Mouse (Mus musculus) lung, embryonic 14.5 days (tissue): Measurements from ENCODE around the gene Ikzf3. TPM values are rescaled to one million over a fixed set of nuclear protein-coding genes. Genes with fewer than 3 reads are reported as not detected.

Experiments used
- ATAC-seq: fragments of 200-750 bp; cut with Nextera tagmentation; 2 replicates; pipeline ENCODE4 v1.8.0; 2017; ENCODE audit warnings: mild to moderate bottlenecking, moderate TSS enrichment, moderate library complexity; ENCODE audit not compliant: insufficient read depth
- DNase-seq: peaks from one replicate; pipeline ENCODE4 v3.0.0-alpha.2; 2015
- H3K27ac ChIP-seq: fragments of 300-500 bp; sonication (generic); 2 replicates; pipeline ENCODE4 v1.5.1; 2014; ENCODE audit warnings: low read depth, mild to moderate bottlenecking, moderate library complexity
- H3K27me3 ChIP-seq: fragments of 300-500 bp; sonication (generic); 2 replicates; pipeline ENCODE4 v1.6.1; 2014; ENCODE audit warnings: low read length, control low read depth; ENCODE audit not compliant: insufficient read depth
- H3K36me3 ChIP-seq: fragments of 300-500 bp; sonication (generic); 2 replicates; pipeline ENCODE4 v1.6.1; 2014; ENCODE audit warnings: control low read depth; ENCODE audit not compliant: insufficient read depth
- H3K4me1 ChIP-seq: fragments of 300-500 bp; sonication (generic); 2 replicates; pipeline ENCODE4 v1.6.1; 2014; ENCODE audit warnings: antibody characterized with exemption, control low read depth; ENCODE audit not compliant: insufficient read depth
- H3K4me2 ChIP-seq: fragments of 300-500 bp; sonication (generic); 2 replicates; pipeline ENCODE4 v1.6.1; 2014; ENCODE audit warnings: mild to moderate bottlenecking
- H3K4me3 ChIP-seq: fragments of 300-500 bp; sonication (generic); 2 replicates; pipeline ENCODE4 v1.5.1; 2014; ENCODE audit warnings: low read depth, low read length
- H3K9ac ChIP-seq: fragments of 300-500 bp; sonication (generic); 2 replicates; pipeline ENCODE4 v1.6.1; 2014
- H3K9me3 ChIP-seq: fragments of 300-500 bp; sonication (generic); 2 replicates; pipeline ENCODE4 v1.6.1; 2016; ENCODE audit warnings: low read depth, low read length, control low read depth
- CTCF ChIP-seq: IDR thresholded peaks from 2 replicates; pipeline ENCODE4 v1.5.1; 2016; ENCODE audit warnings: antibody characterized with exemption, low read depth
- WGBS: fragments of 180-500 bp; shearing (Covaris S2); extraction: QIAGEN DNeasy Blood & Tissue Kit; methylation state at CpG from one replicate; pipeline ENCODE4 v1.1.7; 2014; 5-methylcytosine and 5-hydroxymethylcytosine counted together
- polyA plus RNA-seq: library from polyadenylated mRNA; unstranded; fragments of >200 nt; fragmentation: Nextera tagmentation; extraction: Ambion mirVana; gene quantifications from 2 replicates; pipeline ENCODE4 v1.2.1, GENCODE M21; 2014

The Ikzf3 gene
- polyA plus RNA-seq, 1 experiment from 2014 or later, result 0.14 TPM

DNA sequence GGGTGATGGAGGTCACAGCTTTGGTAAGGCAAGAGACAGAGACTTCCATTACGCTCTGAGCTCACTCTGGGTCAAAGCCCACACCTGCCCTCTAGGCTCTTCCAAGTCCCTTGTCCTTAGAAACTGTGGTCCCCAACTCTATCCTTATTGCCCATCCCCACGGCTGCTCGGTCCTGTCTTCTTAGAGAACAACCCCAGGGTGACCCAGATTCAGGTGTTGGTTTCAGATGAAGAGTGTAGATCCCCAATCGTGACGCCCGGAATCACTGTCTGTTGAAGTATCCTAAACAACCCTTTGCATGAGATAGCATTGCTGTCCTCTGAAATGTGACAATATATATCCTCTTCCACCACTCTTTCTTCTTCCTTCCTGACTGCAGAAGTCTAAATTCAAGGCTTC is 83.6 kb downstream of the Ikzf3 start:
- H3K4me1 ChIP-seq, result no peaks in the 10 kb centered on the region
- H3K27ac ChIP-seq, result no peak overlapping the region
- no peak overlapping the region for H3K4me2 ChIP-seq
- TF ChIP-seq CTCF, result no peak
- H3K9me3 ChIP-seq, result no peaks in the 10 kb centered on the region
- no peak for DNase-seq
- H3K27me3 ChIP-seq, result peaks cover 35% of the 10 kb centered on the region
- H3K4me3 ChIP-seq, result no peak overlapping the region
- H3K36me3 ChIP-seq, result no peaks in the 10 kb centered on the region
- WGBS, result 84% methylated on average over 6 of the region's 6 CpGs
- H3K9ac ChIP-seq, result no peak overlapping the region
- no peak for ATAC-seq

DNA sequence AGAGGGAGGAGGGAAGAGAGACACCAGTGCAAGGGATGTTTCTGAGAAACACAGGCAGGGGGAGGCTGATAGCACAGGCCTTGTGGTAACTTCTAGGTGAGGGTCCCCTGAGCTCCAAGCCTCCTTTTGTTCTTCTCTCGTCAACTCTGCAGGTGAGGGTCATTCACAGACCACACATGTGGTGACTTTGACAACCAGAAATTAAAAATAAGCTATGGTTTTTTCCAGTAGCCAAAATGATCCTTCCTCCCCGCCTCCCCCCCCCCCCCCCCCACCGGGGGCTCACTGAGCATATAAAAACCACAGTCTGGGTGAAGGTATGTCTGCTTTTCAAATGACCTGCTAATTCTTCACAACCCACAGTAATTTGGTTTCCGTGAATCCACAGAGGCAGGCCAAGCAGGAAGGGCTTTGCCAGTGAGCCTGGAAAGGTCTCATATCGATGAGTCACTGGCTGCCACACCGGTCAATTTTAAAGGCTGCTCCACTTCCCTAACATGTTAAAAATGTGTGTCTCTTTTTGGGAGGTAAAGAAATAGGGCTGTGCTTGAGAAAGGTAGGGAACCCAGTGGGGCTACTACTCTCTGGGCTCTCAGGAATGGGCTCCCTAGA is 84.6 kb downstream of the Ikzf3 start:
- no peak for DNase-seq
- WGBS, result 59% methylated on average over 6 of the region's 6 CpGs
- no peak for ATAC-seq

DNA sequence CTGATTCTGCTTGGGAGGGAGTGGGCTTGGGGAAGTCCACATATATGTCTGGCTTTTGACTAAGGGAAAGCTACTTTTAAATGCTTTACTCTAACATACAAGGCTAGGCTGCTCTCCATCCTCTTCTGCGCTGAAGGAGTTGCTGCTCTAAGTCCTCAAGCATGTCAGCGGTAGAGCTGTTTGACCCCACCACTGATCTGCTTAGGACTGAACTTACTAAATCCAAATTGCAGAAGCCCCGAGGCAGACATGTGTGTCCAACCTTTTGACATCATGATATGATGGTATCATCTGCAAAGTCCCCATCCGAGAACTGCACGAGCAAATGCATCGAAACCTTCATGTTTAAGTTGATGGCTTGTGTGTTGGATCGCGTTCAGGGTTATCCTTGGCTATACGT is 86.0 kb downstream of the Ikzf3 start:
- Histone ChIP-seq H3K4me2 (no peak overlapping the region), H3K27me3 (peaks cover 39% of the 10 kb centered on the region), H3K36me3 (peaks cover 8% of the 10 kb centered on the region), H3K4me3 (no peak overlapping the region), H3K9me3 (no peaks in the 10 kb centered on the region), H3K27ac (no peak overlapping the region), H3K9ac (no peak overlapping the region), H3K4me1 (no peaks in the 10 kb centered on the region)
- DNase-seq (no peak), ATAC-seq (no peak)
- 76% methylated on average over 9 of the region's 9 CpGs for WGBS
- TF ChIP-seq CTCF, result no peak

More for the DNA sequence above, 84.6 kb downstream of the Ikzf3 start:
- H3K9ac ChIP-seq, result no peak overlapping the region
- TF ChIP-seq CTCF, result no peak
- H3K4me3 ChIP-seq, result no peak overlapping the region
- H3K27me3 ChIP-seq, result peaks cover 39% of the 10 kb centered on the region
- H3K4me1 ChIP-seq, result no peaks in the 10 kb centered on the region
- H3K9me3 ChIP-seq, result no peaks in the 10 kb centered on the region
- H3K4me2 ChIP-seq, result no peak overlapping the region
- no peaks in the 10 kb centered on the region for H3K36me3 ChIP-seq
- no peak overlapping the region for H3K27ac ChIP-seq

DNA sequence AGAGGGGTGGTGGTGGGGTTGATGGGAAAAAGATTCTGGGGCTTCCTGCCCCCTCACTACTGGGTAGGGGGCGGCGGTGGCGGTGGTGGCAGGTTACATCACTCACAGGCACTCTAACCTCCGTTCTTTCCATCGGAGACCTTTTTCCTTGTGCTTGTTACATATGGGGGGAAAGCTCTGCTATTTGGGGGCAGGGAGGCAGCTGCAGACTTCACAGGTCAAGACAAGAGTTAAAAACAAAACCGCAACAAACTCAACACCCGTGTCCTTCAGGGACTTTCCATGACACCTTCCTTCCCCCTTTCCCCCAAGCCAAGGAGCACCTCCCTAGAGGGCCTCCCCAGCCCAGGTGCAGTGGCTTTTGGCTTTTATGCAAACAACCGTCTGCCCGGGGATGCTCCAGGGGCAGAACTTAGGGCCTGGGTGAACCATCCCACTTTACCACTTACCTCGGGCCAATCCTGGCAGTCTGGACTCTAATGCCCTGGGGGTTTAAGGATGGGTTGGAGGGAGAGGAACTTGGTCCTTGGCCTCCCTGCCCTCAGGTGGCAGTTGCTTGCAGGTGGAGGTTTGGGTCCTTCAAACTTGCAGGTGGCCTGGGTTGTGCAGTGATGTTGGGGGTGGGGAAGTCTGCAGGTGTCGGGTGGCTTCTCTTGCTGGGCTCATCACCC is 86.6 kb downstream of the Ikzf3 start:
- Histone ChIP-seq H3K9ac (no peak overlapping the region), H3K9me3 (no peaks in the 10 kb centered on the region), H3K4me1 (no peaks in the 10 kb centered on the region), H3K4me2 (no peak overlapping the region), H3K27me3 (peaks cover 39% of the 10 kb centered on the region), H3K4me3 (no peak overlapping the region), H3K27ac (no peak overlapping the region), H3K36me3 (peaks cover 11% of the 10 kb centered on the region)
- WGBS, result 10% methylated on average over 11 of the region's 11 CpGs
- TF ChIP-seq CTCF, result no peak
- DNase-seq, result no peak
- no peak for ATAC-seq

DNA sequence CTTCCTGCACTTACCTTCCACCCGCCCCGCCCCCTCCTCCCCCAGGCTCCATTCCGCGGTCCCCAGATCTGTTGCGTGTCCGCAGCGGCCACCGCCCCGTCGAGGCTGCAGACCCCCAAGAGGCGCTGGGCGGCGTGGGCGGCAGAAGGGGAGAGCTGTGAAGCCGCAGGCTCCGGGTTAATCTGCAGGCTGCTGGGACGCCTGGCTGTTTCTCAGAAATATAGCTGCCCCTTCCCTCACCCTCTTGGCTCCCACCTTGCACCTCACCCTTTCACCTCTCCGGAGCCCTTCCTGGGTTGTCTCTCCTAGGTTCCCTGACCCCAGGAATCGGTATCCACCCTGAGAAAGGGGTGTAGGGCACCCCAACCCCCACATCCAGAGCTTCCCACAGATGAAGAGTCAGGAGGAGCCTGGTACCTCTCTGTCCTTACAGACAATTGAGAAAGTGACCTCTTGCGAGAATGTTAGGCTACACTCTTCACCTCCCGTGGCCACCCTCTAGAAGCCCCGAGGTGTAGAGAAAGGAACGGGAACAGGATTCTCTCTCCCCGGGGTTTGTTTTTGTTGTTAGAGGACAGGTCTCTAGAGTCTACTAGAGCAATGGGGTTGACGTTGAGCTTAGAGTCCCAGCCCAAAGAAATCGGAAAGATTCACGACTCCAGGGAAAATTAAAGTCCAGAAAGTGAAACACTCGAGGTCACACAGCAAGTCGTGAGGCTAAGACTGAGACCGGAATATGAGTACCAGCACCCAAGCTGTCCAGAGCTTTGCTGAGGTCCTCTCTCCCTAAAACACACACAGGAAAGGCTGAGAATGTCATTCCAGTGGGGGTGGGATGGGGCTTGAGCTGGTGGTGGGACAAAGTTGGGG is 87.5 kb downstream of the Ikzf3 start:
- H3K9ac ChIP-seq, result peak overlapping the region; percentile 50
- WGBS, result 3% methylated on average over 28 of the region's 30 CpGs
- H3K4me2 ChIP-seq, result peak overlapping the region; percentile 85
- H3K4me1 ChIP-seq, result no peaks in the 10 kb centered on the region
- peaks cover 39% of the 10 kb centered on the region for H3K27me3 ChIP-seq
- H3K36me3 ChIP-seq, result peaks cover 12% of the 10 kb centered on the region
- ATAC-seq (no peak; the same call in 1 of the 2 replicates), DNase-seq (no peak)
- no peak overlapping the region for H3K27ac ChIP-seq
- TF ChIP-seq CTCF, result no peak
- H3K4me3 ChIP-seq, result peak overlapping the region; percentile 56
- no peaks in the 10 kb centered on the region for H3K9me3 ChIP-seq

DNA sequence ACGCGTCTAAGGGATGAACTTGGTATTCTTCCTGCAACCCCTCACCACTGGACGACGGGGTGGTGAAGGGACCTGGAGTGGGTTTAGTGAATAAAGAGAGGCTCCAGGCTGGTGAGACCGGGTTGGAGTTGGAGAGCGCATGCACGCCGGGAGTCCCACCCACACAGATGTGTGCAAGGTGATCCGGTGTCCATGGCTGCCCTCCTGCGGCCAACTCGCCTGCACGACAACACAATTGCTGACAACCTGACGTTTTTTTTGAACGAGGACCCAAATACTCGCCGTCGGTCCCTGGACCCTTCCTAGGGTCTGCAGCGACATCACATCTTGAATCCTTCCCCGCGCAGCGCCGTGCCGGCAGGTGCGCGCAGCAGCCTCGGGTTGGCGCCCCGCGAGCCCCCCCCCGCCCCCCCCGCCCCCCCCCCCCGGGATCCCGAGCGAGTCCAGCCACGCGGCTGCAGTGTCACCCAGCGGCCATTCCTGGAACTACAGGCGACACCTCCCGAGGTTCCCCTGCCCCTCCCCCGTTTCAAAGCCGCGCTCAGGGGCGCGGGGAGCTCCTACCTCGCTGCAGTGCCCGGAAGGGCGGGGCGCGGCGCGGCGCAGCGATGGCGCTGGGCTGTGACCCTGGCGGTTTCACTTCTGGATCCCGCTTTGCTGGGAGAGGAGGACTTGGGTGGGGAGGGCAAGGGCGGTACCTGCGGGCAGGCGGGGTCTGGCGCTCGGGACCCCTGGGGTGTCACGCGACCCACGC is 88.3 kb downstream of the Ikzf3 start:
- DNase-seq (peak; percentile 91), ATAC-seq (peak; percentile 80)
- 2% methylated on average over 45 of the region's 64 CpGs for WGBS
- H3K4me1 ChIP-seq, result no peaks in the 10 kb centered on the region
- no peak overlapping the region for H3K27ac ChIP-seq
- H3K36me3 ChIP-seq, result peaks cover 18% of the 10 kb centered on the region
- peak overlapping the region; percentile 56 for H3K4me3 ChIP-seq
- TF ChIP-seq CTCF, result peak; percentile 64
- H3K4me2 ChIP-seq, result peak overlapping the region; percentile 85
- H3K9ac ChIP-seq, result peak overlapping the region; percentile 50
- peaks cover 39% of the 10 kb centered on the region for H3K27me3 ChIP-seq
- no peaks in the 10 kb centered on the region for H3K9me3 ChIP-seq
